Mouse (Mus musculus) C2C12 (cell line): ENCODE results near the gene Gadl1.

ENCODE experiments used
- CEBPB ChIP-seq: IDR thresholded peaks from one replicate; pipeline ENCODE4 v1.6.1; 2011; ENCODE audit warnings: low read depth, mild to moderate bottlenecking, control low read depth, moderate library complexity
- CTCF ChIP-seq: IDR thresholded peaks from one replicate; pipeline ENCODE4 v1.5.1; 2011; ENCODE audit not compliant: control insufficient read depth, insufficient read depth, insufficient read length
- MAX ChIP-seq: IDR thresholded peaks from one replicate; pipeline ENCODE4 v1.6.1; 2011; ENCODE audit warnings: mild to moderate bottlenecking, control low read depth
- MYOD1 ChIP-seq: IDR thresholded peaks from one replicate; pipeline ENCODE4 v1.6.1; 2011; ENCODE audit warnings: low read depth; ENCODE audit not compliant: control insufficient read depth, insufficient read length
- MYOG ChIP-seq: IDR thresholded peaks from one replicate; pipeline ENCODE4 v1.6.1; 2011; ENCODE audit not compliant: control insufficient read depth, insufficient read length; ENCODE audit errors: extremely low read depth
- USF1 ChIP-seq: IDR thresholded peaks from one replicate; pipeline ENCODE4 v1.6.1; 2011; ENCODE audit warnings: low read depth, mild to moderate bottlenecking, control low read depth, moderate library complexity

GRCm38 (mm10) chr9:116122969-116123589 lies 213.8 kb downstream of the Gadl1 start:
- TF ChIP-seq MAX (no peak), USF1 (no peak), CTCF (no peak), MYOG (no peak), CEBPB (no peak), MYOD1 (no peak)
